Mouse (Mus musculus) heart, embryonic 13.5 days (tissue): ENCODE data around the gene Dtl. TPM values are rescaled to one million over a fixed set of nuclear protein-coding genes. Genes with fewer than 3 reads are reported as not detected.

Experiments used
- ATAC-seq: fragments of 200-750 bp; cut with Nextera tagmentation; 2 replicates; pipeline ENCODE4 v1.8.0; 2017; ENCODE audit warnings: moderate TSS enrichment; ENCODE audit not compliant: insufficient number of reproducible peaks, low FRiP score, low TSS enrichment; ENCODE audit errors: extremely low read depth
- H3K27ac ChIP-seq: fragments of 300-500 bp; sonication (generic); replicated peaks from 2 replicates; pipeline ENCODE4 v1.5.1; 2015; ENCODE audit warnings: moderate library complexity, mild to moderate bottlenecking, inconsistent platforms
- H3K27me3 ChIP-seq: fragments of 300-500 bp; sonication (generic); replicated peaks from 2 replicates; pipeline ENCODE4 v1.6.1; 2015; ENCODE audit warnings: mild to moderate bottlenecking, inconsistent platforms
- H3K36me3 ChIP-seq: fragments of 300-500 bp; sonication (generic); 2 replicates; pipeline ENCODE4 v1.6.1; 2015; ENCODE audit warnings: mild to moderate bottlenecking, inconsistent platforms
- H3K4me1 ChIP-seq: fragments of 300-500 bp; sonication (generic); 2 replicates; pipeline ENCODE4 v1.6.1; 2015; ENCODE audit warnings: inconsistent platforms
- H3K4me2 ChIP-seq: fragments of 300-500 bp; sonication (generic); 2 replicates; pipeline ENCODE4 v1.6.1; 2015; ENCODE audit warnings: inconsistent platforms, mild to moderate bottlenecking, moderate library complexity
- H3K4me3 ChIP-seq: fragments of 300-500 bp; sonication (generic); 2 replicates; pipeline ENCODE4 v1.5.1; 2015; ENCODE audit warnings: moderate library complexity, mild to moderate bottlenecking, inconsistent platforms
- H3K9ac ChIP-seq: fragments of 300-500 bp; sonication (generic); 2 replicates; pipeline ENCODE4 v1.6.1; 2015; ENCODE audit warnings: inconsistent platforms, mild to moderate bottlenecking, moderate library complexity
- H3K9me3 ChIP-seq: fragments of 300-500 bp; sonication (generic); 2 replicates; pipeline ENCODE4 v1.6.1; 2016; ENCODE audit warnings: inconsistent platforms
- WGBS: fragments of 180-500 bp; shearing (Covaris S2); methylation state at CpG from one replicate; pipeline ENCODE4 v1.1.7; 2015; ENCODE audit warnings: mixed read lengths; 5-methylcytosine and 5-hydroxymethylcytosine counted together
- polyA plus RNA-seq: library from polyadenylated mRNA; unstranded; fragments of >200 nt; fragmentation: Nextera tagmentation; extraction: Ambion mirVana; gene quantifications from 2 replicates; pipeline ENCODE4 v1.2.1, GENCODE M21; 2015

Dtl gene
- 29.3 and 31.2 TPM in 2 replicates for polyA plus RNA-seq

GRCm38 (mm10) chr1:191575458-191576247 lies at the start of gene Dtl, which contains the start of gene Ints7:
Dtl (minus strand) TSS chr1:191575544.
Ints7 (plus strand) TSS chr1:191575636.
- under 1% methylated on average over 70 of the region's 70 CpGs for WGBS
- Histone ChIP-seq H3K4me2 (peak within 1 kb of the TSS; percentile 85), H3K27ac (peak within 1 kb of the TSS; percentile 94), H3K9me3 (peaks cover 9% of the 10 kb centered on the region; the same call in 1 of the 2 replicates), H3K4me3 (peak within 1 kb of the TSS; percentile 91), H3K9ac (peak within 1 kb of the TSS; percentile 90), H3K4me1 (peaks cover 37% of the 10 kb centered on the region), H3K27me3 (no peaks in the 10 kb centered on the region), H3K36me3 (peaks cover 18% of the 10 kb centered on the region)
- ATAC-seq: peak; percentile 97

- Histone ChIP-seq H3K4me1 (peaks cover 39% of the 10 kb centered on the region), H3K36me3 (peaks cover 36% of the 10 kb centered on the region), H3K27ac (peak overlapping the region; percentile 74), H3K4me3 (no peak overlapping the region), H3K27me3 (no peaks in the 10 kb centered on the region), H3K4me2 (no peak overlapping the region), H3K9me3 (no peaks in the 10 kb centered on the region), H3K9ac (no peak overlapping the region)
- ATAC-seq: no peak; the same call in 1 of the 2 replicates
- 30% methylated on average over 6 of the region's 6 CpGs for WGBS
Measured at GRCm38 (mm10) chr1:191625026-191625425, 49.7 kb upstream of the Dtl start.

DNA sequence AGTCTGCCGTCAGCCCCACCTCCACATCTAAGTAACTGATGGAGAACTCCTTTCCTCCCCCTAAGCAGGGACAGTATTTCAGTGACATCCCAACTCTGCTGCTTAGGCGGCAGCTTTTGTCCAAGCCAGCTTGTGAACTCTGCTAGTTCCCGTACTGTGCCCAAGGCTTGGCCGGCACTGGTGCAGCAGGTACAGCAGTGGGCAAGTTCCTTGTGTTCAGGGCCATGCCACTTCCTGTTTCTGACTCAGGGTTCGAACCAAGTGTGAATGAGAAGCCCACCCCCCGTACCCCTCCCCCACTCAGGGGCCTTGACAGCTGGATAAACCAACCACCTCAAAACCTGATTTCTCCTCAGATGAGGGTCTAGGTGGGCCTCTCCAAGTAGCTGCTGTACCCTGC lies 49.1 kb upstream of the Dtl start:
- Histone ChIP-seq H3K4me3 (no peak overlapping the region), H3K36me3 (peaks cover 41% of the 10 kb centered on the region), H3K9ac (no peak overlapping the region), H3K27me3 (no peaks in the 10 kb centered on the region), H3K4me1 (peaks cover 39% of the 10 kb centered on the region), H3K27ac (peak overlapping the region; percentile 74), H3K4me2 (no peak overlapping the region), H3K9me3 (no peaks in the 10 kb centered on the region)
- ATAC-seq: no peak
- WGBS: 58% methylated on average over 6 of the region's 6 CpGs

GRCm38 (mm10) chr1:191622801-191623200 lies 47.5 kb upstream of the Dtl start:
- ATAC-seq: no peak
- no peak overlapping the region for H3K4me2 ChIP-seq
- WGBS: 42% methylated on average over 8 of the region's 8 CpGs
- peaks cover 44% of the 10 kb centered on the region for H3K4me1 ChIP-seq
- peak overlapping the region; percentile 50; the same call in 1 of the 2 replicates for H3K27ac ChIP-seq
- no peak overlapping the region for H3K4me3 ChIP-seq
- no peaks in the 10 kb centered on the region for H3K27me3 ChIP-seq
- H3K9me3 ChIP-seq: no peaks in the 10 kb centered on the region
- H3K36me3 ChIP-seq: peaks cover 58% of the 10 kb centered on the region
- no peak overlapping the region for H3K9ac ChIP-seq

- H3K4me3 ChIP-seq: no peak overlapping the region
- H3K27ac ChIP-seq: no peak overlapping the region
- H3K4me1 ChIP-seq: peaks cover 46% of the 10 kb centered on the region
- peaks cover 75% of the 10 kb centered on the region for H3K36me3 ChIP-seq
- 89% methylated on average over 8 of the region's 8 CpGs for WGBS
- no peak overlapping the region for H3K9ac ChIP-seq
- H3K4me2 ChIP-seq: no peak overlapping the region
- no peaks in the 10 kb centered on the region for H3K9me3 ChIP-seq
- no peaks in the 10 kb centered on the region for H3K27me3 ChIP-seq
- ATAC-seq: no peak
Measured at GRCm38 (mm10) chr1:191621096-191621495, 45.8 kb upstream of the Dtl start.

GRCm38 (mm10) chr1:191618067-191618766 lies 42.9 kb upstream of the Dtl start:
- Histone ChIP-seq H3K4me2 (no peak overlapping the region), H3K4me3 (no peak overlapping the region), H3K27ac (peak overlapping the region; percentile 75), H3K9me3 (no peaks in the 10 kb centered on the region), H3K27me3 (no peaks in the 10 kb centered on the region), H3K4me1 (peaks cover 20% of the 10 kb centered on the region), H3K9ac (no peak overlapping the region), H3K36me3 (peaks cover 98% of the 10 kb centered on the region)
- ATAC-seq: no peak
- 66% methylated on average over 12 of the region's 12 CpGs for WGBS

DNA sequence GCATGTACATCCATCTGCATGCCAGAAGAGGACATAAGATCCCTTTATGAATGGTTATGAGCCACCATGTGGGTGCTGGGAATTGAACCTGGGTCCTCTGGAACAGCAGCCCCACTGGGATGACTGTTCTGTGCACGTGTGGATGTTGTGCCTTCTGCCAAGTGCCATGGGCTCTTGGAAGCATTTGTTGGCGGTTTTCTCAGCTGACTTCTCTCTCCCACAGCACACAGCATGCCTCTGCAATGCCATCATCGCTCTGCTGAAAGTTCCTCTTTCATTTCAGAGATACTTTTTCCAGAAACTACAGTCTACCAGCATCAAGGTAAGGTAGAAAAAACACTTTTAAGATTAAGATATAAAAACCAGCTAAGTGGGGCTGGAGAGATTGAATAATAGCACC lies 42.2 kb upstream of the Dtl start:
- Histone ChIP-seq H3K27ac (peak overlapping the region; percentile 75), H3K4me3 (no peak overlapping the region), H3K27me3 (no peaks in the 10 kb centered on the region), H3K4me1 (peaks cover 13% of the 10 kb centered on the region), H3K36me3 (peaks cover 99% of the 10 kb centered on the region), H3K9me3 (no peaks in the 10 kb centered on the region), H3K9ac (no peak overlapping the region), H3K4me2 (no peak overlapping the region)
- WGBS: 61% methylated on average over 3 of the region's 3 CpGs
- ATAC-seq: no peak

DNA sequence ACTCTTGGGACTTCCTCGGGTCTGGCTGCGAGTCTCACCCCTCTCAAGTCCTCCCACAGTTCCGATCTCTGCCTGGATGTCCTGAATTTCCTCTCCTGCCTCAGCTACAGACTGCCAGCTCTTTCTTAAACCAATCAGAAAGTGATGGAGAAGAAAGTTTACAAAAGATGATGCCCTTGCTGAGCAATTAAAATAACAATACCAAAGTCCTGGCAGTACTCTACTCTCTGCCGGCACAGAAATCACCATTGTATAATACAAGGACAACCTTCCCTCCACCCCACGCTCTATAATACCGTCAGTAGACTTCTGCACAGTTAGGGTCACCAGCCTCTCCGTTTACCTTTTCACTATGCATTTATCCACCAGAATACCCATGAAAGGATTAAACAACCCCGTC lies 40.9 kb upstream of the Dtl start:
- Histone ChIP-seq H3K36me3 (peaks cover 100% of the 10 kb centered on the region), H3K9ac (no peak overlapping the region), H3K27ac (no peak overlapping the region), H3K27me3 (no peaks in the 10 kb centered on the region), H3K4me2 (no peak overlapping the region), H3K4me1 (peaks cover 11% of the 10 kb centered on the region), H3K9me3 (no peaks in the 10 kb centered on the region), H3K4me3 (no peak overlapping the region)
- no peak for ATAC-seq
- 91% methylated on average over 8 of the region's 8 CpGs for WGBS

DNA sequence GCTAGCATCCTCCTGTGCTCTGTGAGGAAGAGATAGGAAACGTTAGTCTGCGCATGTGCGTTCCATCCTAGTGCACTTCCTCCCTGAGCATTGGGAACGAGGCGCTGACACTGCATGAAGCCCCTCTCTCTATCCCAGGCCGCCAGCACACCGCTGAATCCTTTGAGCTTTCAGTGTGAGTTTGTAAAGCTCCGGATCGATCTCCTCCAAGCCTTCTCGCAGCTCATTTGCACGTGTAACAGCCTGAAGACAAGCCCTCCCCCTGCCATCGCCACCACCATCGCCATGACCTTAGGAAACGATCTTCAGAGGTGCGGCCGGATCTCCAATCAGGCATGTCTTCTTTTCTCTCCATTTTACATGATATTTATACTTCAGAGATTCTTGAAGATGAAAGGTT lies 37.5 kb upstream of the Dtl start:
- no peak overlapping the region for H3K27ac ChIP-seq
- peaks cover 99% of the 10 kb centered on the region for H3K36me3 ChIP-seq
- H3K4me2 ChIP-seq: no peak overlapping the region
- no peaks in the 10 kb centered on the region for H3K9me3 ChIP-seq
- no peaks in the 10 kb centered on the region for H3K27me3 ChIP-seq
- no peak overlapping the region for H3K4me3 ChIP-seq
- WGBS: 77% methylated on average over 16 of the region's 16 CpGs
- no peak overlapping the region for H3K9ac ChIP-seq
- ATAC-seq: no peak
- peaks cover 7% of the 10 kb centered on the region for H3K4me1 ChIP-seq

- H3K27me3 ChIP-seq: no peaks in the 10 kb centered on the region
- no peak overlapping the region for H3K9ac ChIP-seq
- ATAC-seq: no peak
Measured at GRCm38 (mm10) chr1:191611686-191612085, 36.3 kb upstream of the Dtl start.

DNA sequence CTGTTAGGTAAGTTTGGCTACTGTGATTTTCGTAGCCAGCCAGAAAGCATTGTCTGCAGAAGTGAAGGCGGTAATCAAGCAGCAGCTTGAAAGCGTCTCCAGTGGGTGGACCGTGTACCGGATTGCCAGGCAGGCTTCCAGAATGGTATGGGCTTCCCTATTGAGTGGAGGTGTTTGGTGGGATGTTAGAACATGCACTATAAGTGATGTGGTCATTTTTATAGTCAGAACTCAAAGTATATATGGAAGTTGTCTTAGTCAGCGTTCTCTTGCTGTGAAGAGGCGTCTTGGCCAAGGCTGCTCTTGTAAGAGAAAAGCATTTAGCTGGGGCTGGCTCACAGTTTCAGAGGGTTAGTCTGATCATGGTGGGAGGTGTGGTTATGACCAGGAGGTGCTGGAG lies 35.0 kb upstream of the Dtl start:
- H3K4me2 ChIP-seq: no peak overlapping the region
- H3K36me3 ChIP-seq: peaks cover 99% of the 10 kb centered on the region
- no peak overlapping the region for H3K4me3 ChIP-seq
- no peak for ATAC-seq
- WGBS: 89% methylated on average over 7 of the region's 7 CpGs
- no peaks in the 10 kb centered on the region for H3K9me3 ChIP-seq
- no peaks in the 10 kb centered on the region for H3K27me3 ChIP-seq
- 0 out of 2 replicates have a peak, but pooled peaks cover 2% of the 10 kb centered on the region for H3K4me1 ChIP-seq
- no peak overlapping the region for H3K27ac ChIP-seq
- H3K9ac ChIP-seq: no peak overlapping the region

More at GRCm38 (mm10) chr1:191611686-191612085, 36.3 kb upstream of the Dtl start:
- WGBS: 85% methylated on average over 9 of the region's 9 CpGs
- no peak overlapping the region for H3K27ac ChIP-seq
- peaks cover 99% of the 10 kb centered on the region for H3K36me3 ChIP-seq
- H3K4me1 ChIP-seq: 0 out of 2 replicates have a peak, but pooled peaks cover 2% of the 10 kb centered on the region
- no peak overlapping the region for H3K4me3 ChIP-seq
- H3K4me2 ChIP-seq: no peak overlapping the region
- no peaks in the 10 kb centered on the region for H3K9me3 ChIP-seq
